Mouse (Mus musculus) neural tube, embryonic 12.5 days (tissue): ENCODE results near the gene Hdac4. TPM values are rescaled to one million over a fixed set of nuclear protein-coding genes. Genes with fewer than 3 reads are reported as not detected.

ENCODE experiments used
- ATAC-seq: fragments of 200-750 bp; cut with Nextera tagmentation; 2 replicates; pipeline ENCODE4 v1.8.0; 2017; ENCODE audit warnings: low read depth, mild to moderate bottlenecking, moderate TSS enrichment, moderate library complexity; ENCODE audit not compliant: low FRiP score
- H3K27ac ChIP-seq: fragments of 300-500 bp; sonication (generic); 2 replicates; pipeline ENCODE4 v1.5.1; 2016
- H3K27me3 ChIP-seq: fragments of 300-500 bp; sonication (generic); replicated peaks from 2 replicates; pipeline ENCODE4 v1.6.1; 2016; ENCODE audit warnings: mild to moderate bottlenecking
- H3K36me3 ChIP-seq: fragments of 300-500 bp; sonication (generic); 2 replicates; pipeline ENCODE4 v1.6.1; 2016; ENCODE audit warnings: mild to moderate bottlenecking
- H3K4me1 ChIP-seq: fragments of 300-500 bp; sonication (generic); 2 replicates; pipeline ENCODE4 v1.6.1; 2016
- H3K4me2 ChIP-seq: fragments of 300-500 bp; sonication (generic); replicated peaks from 2 replicates; pipeline ENCODE4 v1.6.1; 2016; ENCODE audit warnings: mild to moderate bottlenecking
- H3K4me3 ChIP-seq: fragments of 300-500 bp; sonication (generic); 2 replicates; pipeline ENCODE4 v1.5.1; 2016
- H3K9ac ChIP-seq: fragments of 300-500 bp; sonication (generic); 2 replicates; pipeline ENCODE4 v1.6.1; 2016; ENCODE audit warnings: mild to moderate bottlenecking
- H3K9me3 ChIP-seq: fragments of 300-500 bp; sonication (generic); 2 replicates; pipeline ENCODE4 v1.6.1; 2016; ENCODE audit warnings: mild to moderate bottlenecking
- WGBS: fragments of 180-500 bp; shearing (Covaris S2); methylation state at CpG from one replicate; pipeline ENCODE4 v1.1.7; 2016; 5-methylcytosine and 5-hydroxymethylcytosine counted together
- polyA plus RNA-seq: library from polyadenylated mRNA; unstranded; fragments of >200 nt; fragmentation: Nextera tagmentation; extraction: Ambion mirVana; gene quantifications from 2 replicates; pipeline ENCODE4 v1.2.1, GENCODE M21; 2016

Hdac4 gene
- polyA plus RNA-seq, 1 experiment from 2014 or later, result 26.6 TPM

DNA sequence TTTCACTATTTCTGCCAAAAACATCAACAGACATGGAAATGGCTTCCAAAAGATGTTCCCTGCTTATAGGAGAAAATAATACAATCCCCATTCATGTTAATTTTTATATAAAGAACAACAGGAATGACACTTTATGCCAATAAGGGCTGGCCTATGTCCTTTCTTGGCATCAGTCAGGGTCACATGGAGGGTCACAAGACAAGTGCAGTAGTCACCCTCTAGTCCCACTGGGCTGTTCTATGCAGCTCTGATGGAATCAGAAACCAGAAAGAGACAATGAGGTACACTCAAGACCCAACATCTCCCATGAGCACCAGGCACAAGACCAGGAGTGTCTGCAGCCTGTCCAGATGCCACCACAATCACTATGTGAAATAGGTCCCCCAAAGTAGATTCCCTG lies 91.5 kb downstream of the Hdac4 start:
- no peak for ATAC-seq
- Histone ChIP-seq H3K9ac (no peak overlapping the region), H3K36me3 (no peaks in the 10 kb centered on the region), H3K9me3 (no peaks in the 10 kb centered on the region), H3K27ac (no peak overlapping the region), H3K4me1 (no peaks in the 10 kb centered on the region), H3K4me3 (no peak overlapping the region), H3K27me3 (no peaks in the 10 kb centered on the region), H3K4me2 (no peak overlapping the region)

DNA sequence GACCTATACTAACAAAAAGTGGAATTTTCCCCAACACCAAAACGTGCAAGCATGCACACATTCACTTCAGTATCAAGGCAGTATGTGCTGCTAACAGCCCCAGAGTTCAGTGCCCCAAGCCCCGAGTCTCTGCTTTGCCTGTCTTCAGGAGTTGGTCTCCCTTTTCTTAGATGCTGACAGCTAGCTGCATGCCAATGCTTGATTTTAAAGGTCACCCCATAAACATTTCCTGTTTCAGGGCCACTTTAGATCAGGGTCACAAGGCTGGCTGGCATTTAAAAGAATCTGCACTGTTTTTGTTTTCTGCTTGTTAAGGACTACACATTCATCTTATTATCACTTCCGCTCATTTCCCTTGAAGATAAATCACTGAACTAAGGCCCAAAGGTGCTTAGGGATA lies 92.1 kb downstream of the Hdac4 start:
- Histone ChIP-seq H3K9me3 (no peaks in the 10 kb centered on the region), H3K36me3 (no peaks in the 10 kb centered on the region), H3K4me1 (no peaks in the 10 kb centered on the region), H3K9ac (no peak overlapping the region), H3K4me3 (no peak overlapping the region), H3K4me2 (no peak overlapping the region), H3K27ac (no peak overlapping the region), H3K27me3 (no peaks in the 10 kb centered on the region)
- ATAC-seq, result no peak
- 74% methylated on average over 3 of the region's 3 CpGs for WGBS

DNA sequence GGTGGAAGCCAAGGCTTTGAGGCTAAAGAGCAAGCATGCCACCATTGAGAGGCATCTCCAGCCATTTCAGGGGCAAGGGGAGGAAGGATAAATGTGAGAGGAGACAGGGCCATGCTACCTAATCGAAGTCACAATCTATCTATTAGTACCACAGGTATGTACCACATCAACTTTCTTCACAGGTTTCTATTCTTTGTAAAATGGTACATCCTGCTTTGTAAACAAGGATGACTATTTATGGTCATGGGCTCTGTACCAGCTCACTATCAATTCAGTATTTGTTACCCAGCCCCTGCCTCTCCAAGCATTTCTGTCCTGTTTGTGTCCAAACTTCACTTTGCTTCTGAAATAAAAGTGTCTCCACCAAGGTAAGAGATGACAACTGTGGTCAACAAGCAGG lies 92.7 kb downstream of the Hdac4 start:
- H3K4me1 ChIP-seq, result no peaks in the 10 kb centered on the region
- H3K27ac ChIP-seq, result no peak overlapping the region
- no peaks in the 10 kb centered on the region for H3K9me3 ChIP-seq
- H3K4me2 ChIP-seq, result no peak overlapping the region
- no peak overlapping the region for H3K9ac ChIP-seq
- no peaks in the 10 kb centered on the region for H3K36me3 ChIP-seq
- H3K4me3 ChIP-seq, result no peak overlapping the region
- H3K27me3 ChIP-seq, result no peaks in the 10 kb centered on the region
- ATAC-seq, result no peak
- 94% methylated on average over 1 of the region's 1 CpGs for WGBS

GRCm38 (mm10) chr1:92100371-92100891 lies 95.1 kb downstream of the Hdac4 start:
- H3K27ac ChIP-seq, result no peak overlapping the region

DNA sequence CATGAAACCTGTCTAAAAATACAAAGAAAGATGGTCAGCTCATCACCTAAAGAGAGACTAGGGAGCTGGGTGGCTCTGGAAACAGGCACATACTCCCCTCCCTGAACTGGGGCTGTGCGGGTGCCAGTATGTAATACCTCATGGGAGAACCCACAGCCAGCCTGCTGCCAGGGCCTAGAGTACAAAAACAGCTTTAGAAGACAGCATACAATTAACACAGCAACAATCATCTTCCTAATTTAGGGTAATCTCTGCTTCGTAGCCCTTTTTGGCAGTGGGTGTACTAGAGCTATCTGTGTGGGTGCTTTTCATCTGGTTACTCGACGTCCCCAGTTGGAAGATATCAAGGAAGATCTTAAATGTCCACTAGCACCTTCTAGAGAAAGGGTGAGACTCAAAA lies 95.5 kb downstream of the Hdac4 start:
- Histone ChIP-seq H3K36me3 (no peaks in the 10 kb centered on the region), H3K4me1 (no peaks in the 10 kb centered on the region), H3K27me3 (no peaks in the 10 kb centered on the region), H3K4me3 (no peak overlapping the region), H3K9ac (no peak overlapping the region), H3K27ac (no peak overlapping the region), H3K4me2 (no peak overlapping the region), H3K9me3 (no peaks in the 10 kb centered on the region)
- ATAC-seq, result no peak
- WGBS, result 90% methylated on average over 4 of the region's 4 CpGs

More at GRCm38 (mm10) chr1:92100371-92100891, 95.1 kb downstream of the Hdac4 start:
- H3K36me3 ChIP-seq, result no peaks in the 10 kb centered on the region
- H3K4me3 ChIP-seq, result no peak overlapping the region
- no peaks in the 10 kb centered on the region for H3K9me3 ChIP-seq
- no peaks in the 10 kb centered on the region for H3K27me3 ChIP-seq
- no peak overlapping the region for H3K9ac ChIP-seq
- H3K4me1 ChIP-seq, result no peaks in the 10 kb centered on the region
- H3K4me2 ChIP-seq, result no peak overlapping the region
- WGBS, result 65% methylated on average over 4 of the region's 4 CpGs
- ATAC-seq, result no peak

DNA sequence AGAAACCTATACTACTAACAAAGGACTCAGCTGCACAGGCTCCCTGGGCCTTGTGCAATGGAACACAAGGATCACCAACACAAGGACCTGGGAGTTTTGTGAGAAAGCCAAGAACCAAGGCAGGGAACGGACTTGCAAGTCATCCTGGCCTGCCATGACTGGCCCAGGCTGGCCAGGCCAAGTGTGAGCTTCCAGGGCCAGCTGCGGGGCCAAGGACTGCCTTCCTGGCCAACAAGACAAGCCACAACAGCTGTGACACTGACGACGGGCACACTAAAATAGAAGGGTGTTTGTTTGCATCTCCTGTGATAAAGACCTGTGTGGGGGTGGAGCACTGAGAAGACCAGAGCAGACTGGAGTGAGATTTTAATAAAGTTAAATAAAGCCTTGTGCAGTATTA lies 96.0 kb downstream of the Hdac4 start:
- H3K27me3 ChIP-seq, result no peaks in the 10 kb centered on the region
- no peak overlapping the region for H3K27ac ChIP-seq
- no peak overlapping the region for H3K4me3 ChIP-seq
- no peaks in the 10 kb centered on the region for H3K9me3 ChIP-seq
- WGBS, result 74% methylated on average over 4 of the region's 4 CpGs
- H3K9ac ChIP-seq, result no peak overlapping the region
- ATAC-seq, result no peak
- no peak overlapping the region for H3K4me2 ChIP-seq
- no peaks in the 10 kb centered on the region for H3K36me3 ChIP-seq
- no peaks in the 10 kb centered on the region for H3K4me1 ChIP-seq

DNA sequence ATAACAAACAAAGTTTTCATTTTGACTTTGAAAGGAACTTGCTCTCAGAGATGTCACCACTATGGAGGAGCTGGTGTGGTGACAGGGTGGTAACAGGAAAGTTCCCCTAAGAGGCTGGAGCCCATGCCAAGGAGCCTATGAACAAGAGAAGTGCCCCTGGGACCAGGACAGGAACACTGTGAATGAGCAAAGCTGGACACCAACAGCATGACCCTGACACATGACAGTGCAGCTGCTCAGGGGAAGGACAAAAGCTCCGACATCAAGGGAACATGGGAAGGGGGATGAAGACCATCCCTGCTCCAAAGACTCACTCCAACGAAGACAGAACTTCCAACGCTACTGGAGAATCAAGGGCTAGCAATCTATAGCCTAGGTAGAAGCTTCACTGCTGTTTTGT lies 97.0 kb downstream of the Hdac4 start:
- no peak for ATAC-seq
- Histone ChIP-seq H3K27ac (no peak overlapping the region), H3K36me3 (no peaks in the 10 kb centered on the region), H3K9me3 (no peaks in the 10 kb centered on the region), H3K4me2 (no peak overlapping the region), H3K4me1 (no peaks in the 10 kb centered on the region), H3K27me3 (no peaks in the 10 kb centered on the region), H3K9ac (no peak overlapping the region), H3K4me3 (no peak overlapping the region)
- 81% methylated on average over 3 of the region's 3 CpGs for WGBS

DNA sequence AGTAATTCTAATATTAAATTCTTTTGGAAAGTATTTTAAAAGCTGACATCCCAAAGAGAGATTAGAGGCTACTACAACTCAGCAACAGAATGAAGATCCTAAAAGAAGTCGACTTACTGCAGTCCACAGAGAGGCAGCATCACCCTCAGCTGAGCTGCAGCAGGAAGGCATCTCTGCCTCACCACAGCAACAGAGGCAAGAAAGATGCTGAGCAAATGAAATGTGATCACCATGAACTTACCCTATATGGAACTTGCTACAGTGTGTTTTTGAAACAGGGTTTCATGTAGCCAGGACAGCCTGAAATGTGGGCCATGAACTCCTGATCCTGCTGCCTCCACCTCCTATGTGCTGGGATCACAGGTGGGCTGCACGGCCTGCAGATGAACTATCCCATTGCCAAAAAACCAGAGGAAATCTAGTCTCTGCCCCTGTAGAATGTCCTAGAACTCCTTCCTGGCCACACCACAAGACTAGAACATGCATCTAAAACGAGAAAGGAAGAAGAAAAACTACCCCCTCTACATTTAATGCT lies 98.4 kb downstream of the Hdac4 start:
- H3K27me3 ChIP-seq, result no peaks in the 10 kb centered on the region
- H3K9ac ChIP-seq, result no peak overlapping the region
- H3K27ac ChIP-seq, result no peak overlapping the region
- no peaks in the 10 kb centered on the region for H3K4me1 ChIP-seq
- ATAC-seq, result no peak
- H3K4me2 ChIP-seq, result no peak overlapping the region
- H3K9me3 ChIP-seq, result no peaks in the 10 kb centered on the region
- WGBS, result 82% methylated on average over 3 of the region's 3 CpGs
- no peak overlapping the region for H3K4me3 ChIP-seq
- no peaks in the 10 kb centered on the region for H3K36me3 ChIP-seq

DNA sequence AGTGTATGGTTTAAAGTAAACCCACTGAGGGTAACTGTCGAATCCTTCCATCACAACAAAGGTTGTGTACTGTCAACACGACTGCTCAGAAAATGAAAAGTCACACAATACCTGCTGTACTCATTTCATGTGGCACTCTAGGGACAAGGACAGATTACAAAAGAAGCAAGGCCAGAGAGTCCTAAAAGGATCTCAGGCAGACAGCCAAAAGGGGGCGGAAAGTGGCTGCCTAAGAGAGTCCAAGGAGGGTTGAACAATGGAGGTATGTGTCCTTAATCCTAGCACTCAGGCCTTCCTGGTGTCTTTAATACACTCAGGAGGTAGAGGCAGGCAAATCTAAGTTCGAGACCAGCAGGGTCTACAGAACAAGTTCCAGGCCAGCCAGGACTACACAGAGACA lies 103.2 kb downstream of the Hdac4 start:
- H3K4me2 ChIP-seq, result no peak overlapping the region
- no peaks in the 10 kb centered on the region for H3K9me3 ChIP-seq
- H3K27me3 ChIP-seq, result no peaks in the 10 kb centered on the region
- no peak overlapping the region for H3K4me3 ChIP-seq
- H3K27ac ChIP-seq, result no peak overlapping the region
- 92% methylated on average over 4 of the region's 4 CpGs for WGBS
- H3K9ac ChIP-seq, result no peak overlapping the region
- H3K36me3 ChIP-seq, result no peaks in the 10 kb centered on the region
- H3K4me1 ChIP-seq, result 0 out of 2 replicates have a peak, but pooled peaks cover 3% of the 10 kb centered on the region
- no peak for ATAC-seq

GRCm38 (mm10) chr1:92087821-92088220 lies 107.7 kb downstream of the Hdac4 start:
- Histone ChIP-seq H3K36me3 (no peaks in the 10 kb centered on the region), H3K27ac (no peak overlapping the region), H3K9ac (no peak overlapping the region), H3K27me3 (no peaks in the 10 kb centered on the region), H3K4me3 (no peak overlapping the region), H3K4me1 (peaks cover 19% of the 10 kb centered on the region), H3K4me2 (no peak overlapping the region), H3K9me3 (no peaks in the 10 kb centered on the region)
- no peak for ATAC-seq
- 88% methylated on average over 2 of the region's 2 CpGs for WGBS

GRCm38 (mm10) chr1:92087343-92087742 lies 108.2 kb downstream of the Hdac4 start:
- ATAC-seq, result no peak
- no peaks in the 10 kb centered on the region for H3K36me3 ChIP-seq
- H3K9me3 ChIP-seq, result no peaks in the 10 kb centered on the region
- no peak overlapping the region for H3K27ac ChIP-seq
- 79% methylated on average over 2 of the region's 2 CpGs for WGBS
- no peak overlapping the region for H3K9ac ChIP-seq
- H3K4me3 ChIP-seq, result no peak overlapping the region
- peaks cover 19% of the 10 kb centered on the region for H3K4me1 ChIP-seq
- no peaks in the 10 kb centered on the region for H3K27me3 ChIP-seq
- no peak overlapping the region for H3K4me2 ChIP-seq

GRCm38 (mm10) chr1:92086841-92087240 lies 108.7 kb downstream of the Hdac4 start:
- WGBS, result 94% methylated on average over 4 of the region's 4 CpGs
- no peak for ATAC-seq
- Histone ChIP-seq H3K27ac (no peak overlapping the region), H3K27me3 (no peaks in the 10 kb centered on the region), H3K4me3 (no peak overlapping the region), H3K4me1 (peaks cover 19% of the 10 kb centered on the region), H3K36me3 (no peaks in the 10 kb centered on the region), H3K9me3 (no peaks in the 10 kb centered on the region), H3K9ac (no peak overlapping the region), H3K4me2 (no peak overlapping the region)

DNA sequence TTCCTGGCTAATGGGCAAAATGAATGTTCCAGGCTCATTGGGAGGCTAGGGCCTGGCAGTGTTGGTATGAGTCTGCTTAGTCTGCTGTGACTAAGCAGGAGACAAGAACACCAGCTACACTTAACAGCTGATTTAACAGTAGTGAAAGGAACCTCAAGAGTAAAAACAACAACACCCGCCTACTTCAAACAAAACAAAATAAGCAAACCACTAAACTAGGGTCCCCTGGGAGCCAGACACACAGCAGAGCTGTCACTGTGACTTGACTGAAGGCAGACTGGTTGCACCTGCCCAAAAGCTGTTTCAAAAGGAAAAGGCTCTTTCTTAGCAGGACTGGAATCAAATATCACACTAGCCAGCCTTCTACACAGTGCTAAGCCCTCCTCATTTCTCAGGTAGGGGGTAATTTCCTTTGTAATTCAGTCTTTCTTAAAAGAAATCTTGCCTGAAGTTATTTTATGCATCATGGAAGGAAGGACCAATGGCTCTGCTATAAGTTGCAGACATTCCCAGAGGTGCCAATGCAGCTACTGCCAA lies 109.2 kb downstream of the Hdac4 start:
- no peak for ATAC-seq
- H3K9me3 ChIP-seq, result no peaks in the 10 kb centered on the region
- H3K36me3 ChIP-seq, result no peaks in the 10 kb centered on the region
- WGBS, result 32% methylated on average over 1 of the region's 1 CpGs
- H3K4me3 ChIP-seq, result no peak overlapping the region
- H3K4me1 ChIP-seq, result peaks cover 19% of the 10 kb centered on the region
- H3K9ac ChIP-seq, result no peak overlapping the region
- no peaks in the 10 kb centered on the region for H3K27me3 ChIP-seq
- no peak overlapping the region for H3K27ac ChIP-seq
- no peak overlapping the region for H3K4me2 ChIP-seq
